In the genomic region with DNA sequence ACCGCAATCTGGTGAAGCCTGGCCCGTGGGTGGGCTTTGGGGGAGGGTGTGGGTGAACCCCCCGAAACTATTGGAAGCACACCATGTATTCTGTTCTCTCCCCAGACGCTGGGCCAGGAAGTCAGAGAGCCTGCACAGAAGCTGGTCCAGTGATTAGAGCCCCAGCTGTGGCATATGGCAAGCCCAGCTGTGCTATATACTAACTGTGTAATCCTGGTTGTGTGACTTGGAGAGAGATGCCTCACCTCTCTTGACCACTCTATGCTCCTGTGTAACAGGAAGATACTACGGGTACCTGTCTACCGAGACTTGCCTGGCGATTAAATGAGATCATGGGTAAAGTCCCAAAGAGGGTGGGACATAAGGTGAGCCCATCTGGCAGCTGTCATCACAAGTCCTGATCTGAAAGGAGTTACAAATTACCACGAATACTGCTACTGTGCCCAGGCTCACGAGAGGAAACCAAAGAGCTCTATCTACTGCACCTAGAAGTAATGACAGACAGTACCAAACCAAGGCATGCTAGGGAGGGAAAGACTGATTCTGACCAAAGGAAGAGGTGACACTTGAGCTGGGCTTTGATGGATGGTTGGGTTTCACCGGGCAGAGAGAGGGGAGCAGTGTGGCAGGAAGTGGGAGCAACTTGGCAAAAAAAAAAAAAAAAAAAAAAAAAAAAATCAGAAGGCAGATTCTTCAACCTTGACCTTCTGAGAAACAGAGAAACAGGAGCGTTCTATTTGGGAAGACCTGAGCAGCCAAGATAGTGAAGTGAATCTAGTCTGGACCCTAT, we compare ENCODE assay signal across 8 mouse cellular contexts. TPM values are rescaled to one million over a fixed set of nuclear protein-coding genes. Genes with fewer than 3 reads are reported as not detected.
DNase-seq lines count a peak whose midpoint lies in the region; ATAC-seq and TF ChIP-seq lines count a peak whose summit lies in the region.

No protein-coding gene starts in this region.

- H3K79me2 ChIP-seq in CH12.LX (replicated peaks; ENCODE audit: control insufficient read depth, extremely low read depth, insufficient read depth, poor library complexity, severe bottlenecking), result peaks cover 33% of the 10 kb centered on the region

- WGBS in heart, embryonic 13.5 days, result 11% methylated on average over 11 of the region's 11 CpGs
- WGBS in limb, embryonic 14.5 days, result 10% methylated on average over 11 of the region's 11 CpGs
- 11% methylated on average over 11 of the region's 11 CpGs for WGBS in stomach, embryonic 14.5 days

- dilution Hi-C loops in CH12.LX (cut with MboI; ENCODE audit: extremely low pct_ligation_motif_present, extremely low pct_unique_long_range_greater_than_20kb, low sequenced_read_pairs), result no loop called here

- peak overlapping the region; percentile 85 for H3K4me3 ChIP-seq in heart, embryonic 13.5 days
- H3K4me3 ChIP-seq in CH12.LX (replicated peaks in 1 of 3; ENCODE audit: low read depth in 2 of 3, low read length in 2 of 3, poor library complexity in 1 of 3), result peak overlapping the region; percentile 31 to 93 (median 86)
- H3K4me3 ChIP-seq in erythroblast, embryonic 14.5 days (replicated peaks), result peak overlapping the region; percentile 87
- peak overlapping the region; percentile 72 for H3K4me3 ChIP-seq in limb, embryonic 14.5 days (replicated peaks; ENCODE audit: low read length)
- peak overlapping the region; percentile 92 for H3K4me3 ChIP-seq in stomach, embryonic 14.5 days (ENCODE audit: low read depth, low read length)

- peak overlapping the region; percentile 87 for H3K9ac ChIP-seq in heart, embryonic 13.5 days
- no peak overlapping the region; the same call in 1 of the 2 replicates for H3K9ac ChIP-seq in CH12.LX (ENCODE audit: insufficient read depth, low read depth)
- peak overlapping the region; percentile 73 for H3K9ac ChIP-seq in limb, embryonic 14.5 days (ENCODE audit: low read depth, low read length, severe bottlenecking)
- H3K9ac ChIP-seq in stomach, embryonic 14.5 days (replicated peaks; ENCODE audit: low read depth, low read length), result peak overlapping the region; percentile 74

- H3K4me1 ChIP-seq in heart, embryonic 13.5 days, result peaks cover 24% of the 10 kb centered on the region
- H3K4me1 ChIP-seq in CH12.LX (ENCODE audit: control insufficient read depth in 1 of 2, insufficient read depth in 2 of 2), result peaks cover 22 to 62% of the 10 kb centered on the region in 2 experiments
- H3K4me1 ChIP-seq in erythroblast, embryonic 14.5 days (ENCODE audit: control insufficient read depth), result peaks cover 46% of the 10 kb centered on the region
- H3K4me1 ChIP-seq in limb, embryonic 14.5 days (ENCODE audit: control insufficient read depth, insufficient read depth, low read length), result no peaks in the 10 kb centered on the region
- peaks cover 4% of the 10 kb centered on the region; the same call in 1 of the 2 replicates for H3K4me1 ChIP-seq in stomach, embryonic 14.5 days (ENCODE audit: control insufficient read depth, insufficient read depth, low read length)

- H3K27ac ChIP-seq in heart, embryonic 13.5 days (replicated peaks), result peak overlapping the region; percentile 74
- no peak overlapping the region for H3K27ac ChIP-seq in CH12.LX (ENCODE audit: insufficient read depth, low read depth)
- H3K27ac ChIP-seq in limb, embryonic 14.5 days (replicated peaks; ENCODE audit: low read depth, low read length), result 0 out of 2 replicates have a peak overlapping the region, but pooled peaks have one; percentile 40
- peak overlapping the region; percentile 86; the same call in 1 of the 2 replicates for H3K27ac ChIP-seq in stomach, embryonic 14.5 days (ENCODE audit: low read length)

- no peaks in the 10 kb centered on the region for H3K36me3 ChIP-seq in heart, embryonic 13.5 days
- H3K36me3 ChIP-seq in CH12.LX (replicated peaks in 1 of 2; ENCODE audit: control insufficient read depth in 1 of 2, insufficient read depth in 1 of 2, low read length in 1 of 2), result no peaks in the 10 kb centered on the region
- H3K36me3 ChIP-seq in erythroblast, embryonic 14.5 days (ENCODE audit: control insufficient read depth), result no peaks in the 10 kb centered on the region
- H3K36me3 ChIP-seq in limb, embryonic 14.5 days (ENCODE audit: control insufficient read depth, insufficient read depth, low read length), result no peaks in the 10 kb centered on the region
- no peaks in the 10 kb centered on the region for H3K36me3 ChIP-seq in stomach, embryonic 14.5 days (ENCODE audit: control insufficient read depth, insufficient read depth, low read length)

- no peak for TF ChIP-seq CTCF in CH12.LX (conservative IDR thresholded peaks at IDR 0.05 in 1 of 2, IDR thresholded peaks at IDR 0.05 in 1 of 2; ENCODE audit: low read depth in 2 of 2, low read length in 2 of 2)

- H3K27me3 ChIP-seq in heart, embryonic 13.5 days (replicated peaks), result peaks cover 17% of the 10 kb centered on the region
- H3K27me3 ChIP-seq in CH12.LX (replicated peaks), result no peaks in the 10 kb centered on the region
- H3K27me3 ChIP-seq in erythroblast, embryonic 14.5 days (ENCODE audit: control insufficient read depth), result peaks cover 33% of the 10 kb centered on the region
- 0 out of 2 replicates have a peak, but pooled peaks cover 5% of the 10 kb centered on the region for H3K27me3 ChIP-seq in limb, embryonic 14.5 days (ENCODE audit: control insufficient read depth, insufficient read depth, low read length)
- no peaks in the 10 kb centered on the region for H3K27me3 ChIP-seq in stomach, embryonic 14.5 days (ENCODE audit: control insufficient read depth, insufficient read depth, low read length)

- in situ Hi-C loops in CH12.LX (cut with MboI; ENCODE audit: low pct_ligation_motif_present, low pct_unique_long_range_greater_than_20kb, low sequenced_read_pairs), result loop anchor here (10.0 kb wide), 1 partner anchor 94 kb away; a partner anchor contains a TSS

- no peak for TF ChIP-seq EP300 in CH12.LX (IDR thresholded peaks at IDR 0.05; ENCODE audit: low read length)

- ATAC-seq in heart, embryonic 13.5 days (ENCODE audit: extremely low read depth, insufficient number of reproducible peaks, low FRiP score, low TSS enrichment), result no peak; the same call in 1 of the 2 replicates
- ATAC-seq in limb, embryonic 14.5 days (ENCODE audit: low FRiP score, low read depth), result peak; percentile 55
- ATAC-seq in stomach, embryonic 14.5 days (ENCODE audit: insufficient number of reproducible peaks, insufficient read depth, low FRiP score, low read depth), result peak; percentile 43; the same call in 1 of the 2 replicates

- no peak for TF ChIP-seq POLR2A in CH12.LX (IDR thresholded peaks at IDR 0.05; ENCODE audit: low read depth, low read length)
- TF ChIP-seq POLR2A in limb, embryonic 14.5 days (IDR thresholded peaks at IDR 0.05; ENCODE audit: borderline replicate concordance, extremely low read depth, insufficient read depth, insufficient read length), result no peak

- no peak for DNase-seq in heart, postnatal 4 days
- DNase-seq in CH12.LX (ENCODE audit: extremely low read depth), result peak; percentile 65
- DNase-seq in limb, embryonic 14.5 days (ENCODE audit: low spot score), result no peak
- no peak for DNase-seq in right cerebral cortex, postnatal 14 days
- DNase-seq in right cerebral cortex, adult 2 months (ENCODE audit: low spot score in 2 of 2), result no peak

- no peaks in the 10 kb centered on the region for H3K9me3 ChIP-seq in heart, embryonic 13.5 days
- H3K9me3 ChIP-seq in CH12.LX (replicated peaks; ENCODE audit: low read length), result peaks cover 4% of the 10 kb centered on the region
- no peaks in the 10 kb centered on the region for H3K9me3 ChIP-seq in erythroblast, embryonic 14.5 days (ENCODE audit: control insufficient read depth, low read length)
- no peaks in the 10 kb centered on the region for H3K9me3 ChIP-seq in limb, embryonic 14.5 days (ENCODE audit: control insufficient read depth, low read length)
- H3K9me3 ChIP-seq in stomach, embryonic 14.5 days (ENCODE audit: control insufficient read depth, low read depth, low read length), result no peaks in the 10 kb centered on the region

- peak overlapping the region; percentile 100 for H3K4me2 ChIP-seq in heart, embryonic 13.5 days
- H3K4me2 ChIP-seq in CH12.LX (ENCODE audit: insufficient read depth, low read depth, poor library complexity, severe bottlenecking), result peak overlapping the region; percentile 57
- H3K4me2 ChIP-seq in limb, embryonic 14.5 days (replicated peaks; ENCODE audit: low read depth, low read length, severe bottlenecking), result peak overlapping the region; percentile 100
- peak overlapping the region; percentile 92 for H3K4me2 ChIP-seq in stomach, embryonic 14.5 days (replicated peaks; ENCODE audit: low read depth, low read length)

- no peak for TF ChIP-seq RAD21 in CH12.LX (IDR thresholded peaks at IDR 0.05; ENCODE audit: low read depth, low read length)

TF ChIP-seq in CH12.LX, 34 proteins besides CTCF, POLR2A, EP300 and RAD21:
- TF ChIP-seq SIN3A (IDR thresholded peaks at IDR 0.05; ENCODE audit: low read length) (0 out of 2 replicates have a peak, but pooled peaks have one; percentile 39), ZNF384 (IDR thresholded peaks at IDR 0.05; ENCODE audit: low read depth, low read length) (peak; percentile 91), BHLHE40 (IDR thresholded peaks at IDR 0.05; ENCODE audit: low read depth, low read length) (peak; percentile 58; the same call in 1 of the 2 replicates), TCF12 (IDR thresholded peaks at IDR 0.05; ENCODE audit: low read depth, low read length) (peak; percentile 27; the same call in 1 of the 2 replicates), IRF4 (IDR thresholded peaks at IDR 0.05; ENCODE audit: low read depth, low read length) (no peak), USF2 (conservative IDR thresholded peaks at IDR 0.05; ENCODE audit: low read depth, low read length) (no peak), ZKSCAN1 (IDR thresholded peaks at IDR 0.05; ENCODE audit: borderline replicate concordance, low read depth, low read length) (no peak), JUN (IDR thresholded peaks at IDR 0.05; ENCODE audit: insufficient read depth, low read depth, low read length) (no peak), POLR2AphosphoS2 (IDR thresholded peaks at IDR 0.05; ENCODE audit: low read depth, low read length) (no peak), ETS1 (conservative IDR thresholded peaks at IDR 0.05; ENCODE audit: low read depth, low read length) (no peak; the same call in 1 of the 2 replicates)

RNA-seq across cellular contexts. Expression of a gene that starts 0.8 kb away (rescaled TPM):
- polyA plus RNA-seq in heart, embryonic 13.5 days (2015; fragmentation: Nextera tagmentation; extraction: Ambion mirVana), result 0.84 and 1.3 TPM in 2 replicates
- total RNA-seq in heart, postnatal 4 days (2021), result 1 to 10 TPM; 7.6 to 8.7 TPM
- total RNA-seq in CH12.LX (2012; rRNA removed) (7.3 and 9.7 TPM in 2 replicates), CH12.LX (2014; rRNA removed) (6.8 and 6.9 TPM in 2 replicates)
- 7.3 and 8.9 TPM in 2 replicates for polyA plus RNA-seq in CH12.LX (2012; ENCODE audit: insufficient read length, low read depth)
- 0.01 TPM in 1 of 2 replicates, not detected in the other for polyA plus RNA-seq in erythroblast, embryonic 14.5 days (2012)
- 3.9 and 4.0 TPM in 2 replicates for polyA plus RNA-seq in limb, embryonic 14.5 days (2012; rRNA removed)
- 2.7 and 3.2 TPM in 2 replicates for polyA plus RNA-seq in limb, embryonic 14.5 days (2014; fragmentation: Nextera tagmentation; extraction: Ambion mirVana)
- 6.0 and 7.7 TPM in 2 replicates for polyA plus RNA-seq in stomach, embryonic 14.5 days (2014; fragmentation: Nextera tagmentation; extraction: Ambion mirVana)
